Mouse (Mus musculus) retina, postnatal 1 day (tissue): ENCODE data around the gene Cd164l2.

Experiments
- DNase-seq: peaks from one replicate; pipeline ENCODE4 v3.0.0-alpha.2; 2012

Cd164l2 gene

DNA sequence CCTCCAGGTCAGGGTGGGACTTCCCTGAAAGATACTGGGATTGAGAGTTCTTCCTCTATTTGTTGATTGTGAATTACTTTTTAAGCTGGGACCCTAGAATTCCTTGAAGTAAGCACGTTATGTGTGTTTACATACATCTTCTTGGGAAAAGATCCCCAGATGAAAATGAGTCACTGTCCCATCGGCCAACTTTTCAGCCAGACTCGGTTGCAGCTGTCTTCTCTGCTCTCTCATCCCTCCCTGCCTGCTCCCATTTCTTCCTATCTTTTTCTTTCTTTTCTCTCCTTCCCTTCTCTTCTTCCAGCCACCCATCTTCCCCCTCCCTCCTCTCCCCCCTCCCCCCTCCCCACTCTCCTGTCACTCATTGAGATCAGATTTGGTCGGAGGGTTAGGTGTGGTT lies 16.9 kb upstream of the Cd164l2 start:
- no peak for DNase-seq

DNA sequence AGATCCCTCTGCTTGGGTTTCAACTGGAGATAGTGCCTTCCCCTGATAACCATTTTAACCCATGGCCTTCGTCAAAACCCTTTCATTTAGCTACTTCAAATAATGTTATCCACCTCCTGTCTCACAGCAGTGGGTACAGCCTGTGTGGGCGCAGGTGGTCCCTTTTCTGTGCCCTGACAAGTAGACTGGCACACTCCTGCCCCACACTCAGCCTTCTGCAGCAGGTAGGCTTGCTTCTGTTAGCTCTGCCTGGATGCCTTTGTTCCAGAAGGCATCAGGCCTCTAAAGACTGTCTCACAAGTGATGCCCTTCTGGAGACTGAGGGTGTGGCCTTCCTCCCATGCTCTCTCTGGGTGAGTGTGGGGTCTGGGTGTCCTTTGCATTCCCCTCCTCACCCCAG lies 15.8 kb upstream of the Cd164l2 start:
- DNase-seq, result no peak

DNA sequence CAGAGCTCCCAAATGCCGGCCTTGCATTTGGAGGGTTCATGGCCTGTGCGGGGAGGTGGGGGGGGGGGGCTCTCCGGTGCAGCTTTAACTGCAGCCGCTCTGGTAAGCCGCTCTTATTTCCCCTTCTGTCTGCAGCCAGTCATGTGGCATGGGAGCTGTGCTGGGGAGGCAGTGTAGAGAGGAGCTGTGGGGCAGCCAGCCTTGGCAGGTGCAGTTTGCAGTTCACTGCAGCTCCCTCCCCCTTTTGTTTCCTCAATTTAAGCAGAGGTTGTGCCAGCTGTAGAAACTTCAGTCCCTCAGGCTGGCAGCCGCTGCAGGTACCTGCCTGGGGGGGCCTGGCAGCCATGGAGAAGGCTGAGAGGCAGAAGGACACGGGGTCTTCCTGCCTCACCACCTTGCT lies 15.1 kb upstream of the Cd164l2 start:
- peak; percentile 47 for DNase-seq

DNA sequence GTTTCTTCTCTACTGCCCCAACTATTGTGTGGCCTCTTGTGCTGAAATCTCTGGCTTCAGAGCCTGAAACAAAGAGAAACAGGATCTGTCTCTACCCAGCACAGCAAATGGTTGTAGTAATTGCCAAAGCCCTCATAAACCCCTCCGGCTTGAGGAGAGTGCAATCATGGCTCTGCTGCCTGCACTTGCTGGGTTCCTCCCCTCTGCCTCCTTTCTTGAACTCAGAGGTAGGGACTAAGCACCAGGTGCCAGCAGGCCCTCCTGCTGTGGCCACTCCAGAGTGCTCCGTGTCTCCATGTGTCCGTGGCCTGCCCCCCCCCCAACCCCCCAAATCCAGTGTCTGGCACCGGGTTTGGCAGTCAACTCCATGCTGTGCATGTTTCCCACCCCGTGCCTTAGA lies 14.6 kb upstream of the Cd164l2 start:
- no peak for DNase-seq

DNA sequence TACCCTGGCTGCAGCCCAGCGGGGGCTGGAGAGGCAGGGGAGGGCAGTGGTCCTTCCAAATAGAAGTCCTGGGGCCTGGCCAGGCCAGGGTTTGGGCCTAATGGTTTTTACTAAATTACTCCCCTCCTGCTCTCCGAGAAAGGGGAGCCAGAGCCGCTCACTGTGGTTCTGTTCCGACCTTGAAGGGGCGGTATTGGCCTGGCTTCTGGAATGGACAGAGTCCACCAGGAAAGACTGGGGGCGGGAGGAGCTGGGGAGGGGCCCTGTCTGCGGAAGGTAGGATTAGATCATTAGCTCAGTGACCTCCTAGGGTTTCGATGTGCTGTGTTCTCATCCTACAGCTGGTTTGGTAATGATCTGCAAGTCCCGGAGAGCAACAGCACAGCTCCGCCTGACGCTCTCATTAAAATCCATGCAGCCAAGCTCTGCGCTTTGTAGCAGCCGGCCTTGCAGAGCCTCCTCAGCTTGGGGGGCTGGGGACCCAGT lies 14.1 kb upstream of the Cd164l2 start:
- peak; percentile 76 for DNase-seq

DNA sequence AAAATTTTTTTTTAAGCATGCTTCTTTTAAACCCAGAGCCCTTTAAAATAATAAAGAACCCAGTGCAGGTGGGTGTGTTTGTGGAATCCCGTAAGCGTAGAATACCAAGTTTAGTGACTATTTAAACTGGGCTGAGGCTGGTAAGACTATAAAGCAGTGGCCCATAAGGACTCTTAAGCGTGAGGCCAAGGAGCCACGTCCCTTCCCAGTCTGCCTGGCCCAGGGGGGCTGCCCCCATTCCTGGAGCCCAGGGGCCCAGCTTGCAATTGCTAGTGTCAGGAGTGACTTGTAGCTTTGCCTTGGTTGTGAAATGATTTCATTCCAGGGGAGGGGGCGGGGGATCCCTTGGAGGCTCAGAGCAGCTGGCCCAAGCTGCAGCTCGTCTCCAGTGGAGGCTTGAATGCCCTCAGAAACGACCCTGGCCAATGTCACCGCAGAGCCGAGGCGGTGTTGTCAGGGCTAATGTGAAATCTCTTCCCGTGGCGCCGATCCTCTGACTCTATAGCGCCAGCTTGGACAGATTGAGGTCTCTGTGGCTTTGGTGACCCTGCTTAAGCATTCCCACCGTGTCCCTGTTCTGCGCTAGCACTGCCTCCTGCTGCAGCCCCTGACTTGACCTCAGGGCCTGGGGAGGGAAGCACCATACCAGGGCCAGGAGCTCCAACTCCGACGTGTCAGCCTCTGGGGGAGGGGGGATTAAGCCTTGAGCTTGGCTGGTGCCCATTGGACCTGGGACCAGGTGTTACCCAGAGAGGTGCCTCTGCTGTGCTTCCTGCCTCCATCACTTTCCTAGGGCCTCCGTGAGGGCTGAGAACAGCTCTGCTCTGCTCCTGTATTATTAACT lies 13.4 kb upstream of the Cd164l2 start:
- peak; percentile 77 for DNase-seq

DNA sequence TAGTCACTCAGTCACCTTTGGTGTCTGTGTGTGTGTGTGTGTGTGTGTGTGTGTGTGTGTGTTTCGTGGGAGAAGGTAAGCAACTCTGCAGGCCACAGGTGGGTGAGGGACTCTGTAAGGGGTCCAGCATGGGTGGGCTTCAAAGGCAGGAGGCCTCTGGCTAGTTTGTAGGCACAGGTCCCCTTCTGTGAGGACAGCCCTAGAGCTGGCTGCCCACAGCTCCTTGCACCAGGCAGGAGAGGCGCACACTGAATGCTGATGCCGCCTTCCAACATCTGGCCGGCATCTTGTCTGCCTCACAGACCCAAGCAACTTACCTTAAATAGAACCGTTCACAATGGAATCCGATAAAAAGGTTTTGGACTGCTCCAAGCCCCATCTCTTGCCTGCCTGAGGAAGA lies 12.2 kb upstream of the Cd164l2 start:
- DNase-seq, result no peak

DNA sequence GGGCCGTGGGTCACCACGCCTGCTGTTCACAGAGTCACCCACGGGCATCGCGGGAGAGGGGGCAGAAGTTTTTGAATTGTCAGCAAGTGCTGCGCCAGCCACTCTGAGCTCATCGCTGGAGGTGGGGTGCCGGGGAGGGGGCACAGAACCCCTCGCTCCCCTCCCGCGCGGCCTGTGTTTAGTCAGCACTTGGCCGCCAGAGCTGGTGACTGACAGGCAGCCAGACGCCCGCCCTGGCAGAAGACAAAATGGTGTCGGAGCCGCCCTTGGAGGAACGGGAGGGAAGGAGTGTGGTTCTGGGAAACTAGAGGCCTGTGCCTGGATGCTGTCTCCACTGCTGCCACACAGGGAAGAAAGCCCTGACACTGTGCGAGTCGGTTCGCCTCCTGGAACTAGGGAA lies 11.6 kb upstream of the Cd164l2 start:
- peak; percentile 45 for DNase-seq

DNA sequence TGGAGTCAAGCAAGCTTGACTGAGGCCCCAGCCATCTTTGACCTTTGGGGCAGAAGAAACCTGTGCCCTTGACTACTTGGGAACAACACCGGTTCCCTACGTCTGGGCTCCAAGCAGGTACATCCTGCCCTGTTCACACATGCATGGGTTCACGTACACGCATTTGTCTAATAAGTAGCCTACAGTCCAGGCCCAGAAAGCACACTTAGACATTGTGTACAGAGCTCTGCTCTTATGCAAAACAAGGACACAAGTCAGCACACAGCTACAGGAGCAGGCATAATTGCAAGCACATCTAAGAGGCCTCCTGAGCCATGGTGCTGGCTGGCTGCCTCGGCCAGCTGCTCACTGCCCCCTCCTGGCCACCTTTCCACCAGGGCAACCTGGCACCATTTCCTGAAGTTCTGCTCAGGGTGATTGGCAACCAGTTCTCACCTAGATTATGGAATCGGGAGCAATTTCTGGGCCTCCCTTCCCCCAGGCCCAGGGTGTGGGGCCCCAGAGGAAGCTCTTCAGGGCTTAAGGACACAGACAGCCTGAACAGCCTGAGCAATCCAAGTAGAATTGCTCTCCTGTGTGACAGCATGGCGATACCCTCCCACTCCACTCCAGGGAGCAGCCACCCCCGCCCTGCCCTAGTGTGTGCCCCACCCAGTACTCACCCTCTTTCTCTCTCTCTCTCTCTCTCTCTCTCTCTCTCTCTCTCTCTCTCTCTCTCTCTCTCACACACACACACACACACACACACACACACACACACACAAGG lies 10.7 kb upstream of the Cd164l2 start:
- peak; percentile 59 for DNase-seq

DNA sequence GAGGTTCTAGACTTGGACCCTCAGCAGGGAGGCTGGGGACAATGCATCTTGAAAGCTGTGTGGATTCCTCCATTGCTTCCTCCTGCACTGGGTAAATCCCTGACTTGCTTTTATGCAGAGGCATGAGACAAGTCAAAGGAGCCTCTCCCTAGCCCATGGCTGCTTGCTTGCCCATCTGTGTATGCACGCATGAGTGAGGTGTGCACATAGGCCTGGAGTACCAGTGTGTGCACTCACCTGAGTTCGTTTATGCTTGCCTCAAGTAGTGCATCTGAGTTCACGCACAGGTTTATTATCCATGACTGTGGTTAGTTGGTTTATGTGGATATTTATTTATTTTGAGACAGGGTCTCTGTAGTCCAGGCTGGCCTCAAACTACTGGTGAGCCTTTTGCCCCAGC lies 9.7 kb upstream of the Cd164l2 start:
- DNase-seq, result no peak

DNA sequence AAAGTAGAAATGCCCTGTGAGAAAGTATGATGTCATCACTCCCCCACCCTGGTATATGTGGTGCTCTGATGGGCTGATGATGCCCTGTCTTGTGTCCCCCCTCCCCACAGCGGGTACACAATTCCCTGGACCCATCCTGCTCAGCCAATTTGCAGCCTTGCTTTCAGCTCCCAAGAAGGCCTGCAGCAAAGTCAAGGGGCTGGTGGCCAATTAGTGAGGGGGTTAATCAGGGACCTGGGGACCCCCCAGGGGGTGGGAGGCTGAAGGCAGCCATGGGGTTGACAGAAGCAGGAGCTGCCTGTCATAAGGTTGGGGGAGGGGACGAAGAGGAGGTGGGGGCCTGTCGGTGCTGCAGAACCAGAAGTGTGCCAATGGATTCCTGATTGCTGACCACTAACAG lies 8.3 kb upstream of the Cd164l2 start:
- peak; percentile 48 for DNase-seq

DNA sequence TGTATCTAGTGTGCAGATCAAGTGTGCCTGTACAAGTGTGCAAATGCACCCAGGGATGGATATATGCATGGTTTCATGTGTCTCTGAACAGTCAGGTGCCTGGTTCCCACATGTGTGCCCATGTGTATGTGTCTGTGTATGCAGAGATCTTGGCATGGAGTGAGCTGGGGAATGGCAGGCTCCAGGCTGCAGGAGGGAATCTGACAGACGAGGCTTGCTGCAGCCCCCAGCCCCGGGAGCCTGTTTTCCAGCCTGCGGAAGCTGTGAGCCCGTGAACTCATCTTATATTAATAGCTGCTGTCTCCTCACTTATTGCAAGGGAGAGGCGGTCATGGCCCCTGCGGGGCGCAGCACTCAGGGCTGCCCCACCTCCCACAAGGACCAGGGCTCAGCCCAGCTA lies 7.6 kb upstream of the Cd164l2 start:
- peak; percentile 33 for DNase-seq

DNA sequence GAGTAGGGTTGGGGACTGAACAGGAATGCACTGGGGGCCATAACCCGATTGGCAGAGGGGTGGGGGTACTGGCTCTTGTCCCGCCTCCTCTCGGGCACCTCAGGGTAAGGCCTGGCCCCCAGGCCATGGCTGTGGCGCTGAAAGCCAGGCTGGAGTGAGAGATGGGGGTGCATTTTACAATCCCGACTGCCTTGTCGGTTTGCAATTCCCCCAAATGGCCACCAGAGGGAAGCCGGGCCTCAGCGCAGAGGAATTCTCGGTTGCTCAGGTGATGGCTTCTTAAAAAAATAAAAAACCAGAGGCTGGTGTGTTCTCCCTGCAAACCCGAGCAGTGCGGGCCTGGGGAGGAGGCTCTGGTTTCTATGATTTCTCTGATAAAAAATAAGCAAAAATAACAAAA lies 2.6 kb upstream of the Cd164l2 start:
- DNase-seq, result peak; percentile 78

DNA sequence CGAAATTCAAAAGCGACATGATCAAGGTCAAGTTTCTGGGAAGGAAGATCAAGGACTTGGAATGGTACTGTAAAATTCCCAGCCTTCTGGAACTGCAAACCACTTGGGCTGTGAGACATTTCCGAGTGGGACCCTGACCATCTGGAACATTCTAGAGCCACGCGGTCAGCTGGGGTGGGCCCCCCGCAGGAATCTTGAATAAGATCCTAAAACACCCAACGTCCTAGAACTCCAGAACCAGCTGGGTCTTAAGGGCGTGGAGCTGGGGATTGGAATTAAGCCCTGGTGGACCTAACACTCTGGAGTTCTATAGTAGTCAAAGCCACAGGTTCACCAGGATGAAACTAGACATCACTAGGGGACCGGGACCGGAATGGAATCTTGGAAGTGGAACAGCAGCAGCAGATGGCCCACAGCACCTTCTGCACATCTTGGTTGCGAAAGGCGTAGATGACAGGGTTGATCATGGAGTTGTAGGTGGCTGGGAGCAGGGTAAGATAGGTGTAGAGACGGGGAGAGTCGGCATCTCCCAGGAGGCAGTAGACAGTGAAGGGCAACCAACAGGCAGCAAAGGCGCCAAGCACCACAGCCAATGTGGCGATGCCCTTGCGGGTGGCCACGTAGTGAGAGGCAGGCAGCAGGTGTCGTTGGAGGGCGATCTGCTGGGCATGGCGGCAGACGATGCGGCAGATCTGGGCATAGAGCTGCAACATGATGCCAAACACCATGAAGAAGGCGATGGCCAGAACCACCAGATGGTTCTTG lies 1.7 kb upstream of the Cd164l2 start:
- DNase-seq, result no peak

DNA sequence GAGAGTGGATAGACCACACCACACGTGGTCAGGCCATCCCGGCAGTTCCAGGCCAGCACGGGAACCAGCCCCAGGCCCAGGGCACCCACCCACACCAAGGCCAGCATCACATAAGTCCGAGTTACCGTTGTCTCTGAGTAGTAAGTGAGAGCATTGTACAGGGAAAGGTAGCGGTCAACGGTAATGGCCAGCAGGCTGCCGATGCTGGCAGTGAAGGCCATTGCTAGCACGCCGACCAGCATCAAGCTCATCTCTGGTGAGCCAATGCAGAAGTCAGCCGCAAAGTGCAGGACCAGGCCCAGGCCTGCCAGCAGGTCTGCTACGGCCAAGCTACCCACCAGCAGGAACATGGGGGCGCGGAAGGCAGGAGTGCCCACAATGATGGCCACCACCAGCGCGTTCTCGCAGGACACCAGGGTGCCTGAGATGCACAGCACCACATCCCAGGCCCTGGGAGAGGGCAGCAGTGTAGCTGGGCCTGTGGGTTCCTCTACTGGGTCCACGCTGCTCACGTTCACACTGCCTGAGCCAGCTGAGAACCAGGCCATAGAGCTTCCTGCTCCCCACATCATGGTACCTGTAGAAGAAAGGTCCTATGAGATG lies 1.0 kb upstream of the Cd164l2 start:
- no peak for DNase-seq

DNA sequence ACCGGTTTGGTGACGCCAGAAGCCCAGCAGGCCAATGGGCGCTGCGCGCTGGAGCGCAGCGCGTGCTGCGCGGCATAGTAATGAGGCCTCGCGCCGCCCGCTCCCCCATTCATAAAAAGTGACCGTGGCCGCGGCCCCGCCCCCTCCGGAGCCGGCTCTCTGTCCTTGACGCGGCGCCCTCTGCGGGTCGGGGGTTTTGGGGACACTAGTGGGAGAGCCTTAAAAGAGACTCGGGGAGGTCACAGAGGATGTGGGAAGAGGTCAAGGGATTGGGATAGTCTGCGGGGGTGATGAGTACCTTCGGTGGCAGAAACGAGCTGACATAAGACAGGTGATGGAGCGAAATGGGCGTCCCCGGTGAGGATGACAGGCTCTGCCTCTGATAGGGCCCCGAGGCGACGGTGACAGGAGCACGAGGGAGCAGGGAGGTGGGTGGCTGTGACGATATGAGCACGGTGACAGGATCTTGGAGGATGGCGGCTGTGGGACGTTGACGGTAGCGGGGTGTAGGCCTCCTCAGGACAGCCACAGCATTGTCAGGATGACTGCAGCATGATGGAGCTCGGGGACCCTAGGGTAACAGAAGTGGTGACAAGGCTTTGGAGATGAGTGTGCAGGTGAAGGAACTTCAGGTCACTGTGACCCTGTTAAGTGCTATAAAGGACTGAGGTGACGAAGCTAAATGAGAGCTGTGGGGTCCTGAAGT lies 784 bp downstream of the Cd164l2 start:
- peak; percentile 90 for DNase-seq

DNA sequence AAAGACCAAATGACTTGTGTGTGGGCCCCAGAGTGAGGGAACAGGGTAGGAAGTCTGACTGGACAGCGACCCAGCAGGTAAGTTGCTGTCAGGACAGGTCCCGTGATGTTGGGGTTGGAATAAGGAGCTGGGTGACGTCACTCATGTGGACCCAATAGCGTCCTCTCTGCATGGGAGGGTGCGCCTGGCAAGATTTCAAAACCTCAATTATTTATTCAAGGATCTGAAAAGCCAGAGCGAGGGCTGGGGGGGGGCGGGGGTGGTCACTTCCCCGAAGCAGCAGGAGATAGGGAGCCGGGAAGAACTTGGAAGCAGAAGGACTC lies 1.3 kb downstream of the Cd164l2 start:
- DNase-seq, result peak; percentile 64

DNA sequence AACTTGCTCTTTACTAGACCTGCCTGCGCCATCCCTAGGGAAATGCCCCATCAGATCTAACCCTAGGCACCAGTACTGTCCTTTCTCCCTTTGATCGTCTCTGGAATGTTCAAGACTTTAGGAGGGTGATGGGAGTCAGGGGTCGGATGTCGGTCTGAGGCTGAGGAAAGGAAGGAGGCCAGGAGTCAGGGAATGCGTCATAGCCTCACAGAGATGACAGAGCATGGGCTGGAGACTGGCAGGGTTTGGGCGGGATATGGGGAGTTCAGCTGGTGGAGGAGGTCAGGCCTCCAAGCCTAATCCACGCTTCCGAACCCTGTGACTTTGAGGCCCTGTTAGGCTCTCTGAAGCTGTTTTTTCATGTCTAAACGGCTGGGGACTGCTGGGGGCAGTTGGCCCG lies 1.7 kb downstream of the Cd164l2 start:
- no peak for DNase-seq

DNA sequence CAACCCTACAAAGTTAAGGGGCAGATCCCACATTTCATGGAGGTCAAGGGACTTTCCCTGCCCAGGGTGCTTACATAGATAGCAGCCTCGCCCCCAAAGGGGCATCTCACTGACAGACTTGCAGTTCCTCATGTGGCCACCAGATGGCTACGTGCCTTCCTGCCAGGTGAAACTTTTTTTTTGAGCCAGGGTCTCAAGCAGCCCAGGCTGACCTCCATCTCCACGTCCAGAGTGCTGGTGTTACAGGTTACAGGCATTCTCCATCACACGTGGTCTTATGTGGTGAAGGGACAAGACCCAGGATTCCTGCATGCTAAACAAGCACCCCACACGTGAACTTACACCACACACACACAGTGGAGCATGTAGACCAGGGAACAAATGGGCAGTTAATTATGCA lies 5.7 kb downstream of the Cd164l2 start:
- DNase-seq, result peak; percentile 85

DNA sequence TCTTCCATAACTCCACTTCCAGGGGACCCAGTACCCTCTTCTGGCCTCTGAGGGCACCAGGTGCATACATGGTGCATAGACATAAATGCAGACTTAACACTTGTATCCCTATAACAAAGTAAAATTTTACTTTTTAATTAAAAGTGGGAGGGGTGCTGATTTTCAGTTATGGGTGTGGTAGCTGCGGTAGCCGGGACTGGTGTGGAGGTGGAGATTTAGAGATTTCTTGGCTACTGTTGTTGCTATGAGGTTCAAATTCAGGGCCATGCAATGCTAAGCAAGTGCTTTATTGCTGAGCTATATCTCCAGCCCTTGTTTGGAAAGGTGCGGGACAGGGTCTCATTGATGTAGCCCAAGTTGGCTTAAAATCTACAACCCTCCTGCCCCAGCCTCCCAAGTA lies 6.8 kb downstream of the Cd164l2 start:
- no peak for DNase-seq

DNA sequence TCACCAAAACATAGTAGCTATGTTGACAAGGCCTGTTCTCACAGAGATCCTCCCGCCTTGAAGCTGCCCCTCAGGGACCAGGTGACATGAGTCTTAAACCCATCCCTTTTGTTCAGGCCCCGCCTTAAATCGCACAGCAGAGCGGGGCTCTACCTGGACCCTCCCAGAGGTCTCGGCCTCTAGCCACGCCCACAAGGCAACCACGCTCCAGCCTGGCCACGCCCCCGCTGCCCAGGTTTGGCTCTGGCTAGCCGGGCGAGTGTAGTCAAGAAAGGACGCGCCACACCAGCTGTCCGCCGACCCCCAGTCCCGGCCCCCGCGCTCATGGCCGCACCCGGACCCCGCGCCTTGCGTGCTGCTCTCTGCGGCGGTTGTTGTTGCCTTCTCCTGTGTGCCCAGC lies 8.7 kb downstream of the Cd164l2 start:
- DNase-seq, result peak; percentile 50

DNA sequence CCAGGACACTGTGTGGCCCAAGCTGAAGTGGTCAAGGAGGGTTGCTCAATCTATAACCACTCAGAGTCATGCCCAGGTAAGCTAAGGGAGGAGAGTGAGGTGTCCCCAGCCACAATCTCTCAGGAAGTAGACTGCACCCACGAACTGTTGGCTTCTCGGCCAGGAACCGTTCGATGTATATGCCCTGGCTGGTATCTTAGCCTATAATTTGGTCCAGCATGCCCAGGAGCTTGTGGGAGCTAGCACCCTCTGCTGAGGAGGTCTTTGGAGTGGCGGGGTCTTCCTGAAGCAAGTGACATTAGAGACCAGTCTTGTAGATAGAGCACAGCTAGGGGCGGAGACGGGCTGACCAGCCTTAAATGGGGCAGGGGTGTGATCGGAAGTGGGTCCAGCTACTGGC lies 9.8 kb downstream of the Cd164l2 start:
- no peak for DNase-seq

DNA sequence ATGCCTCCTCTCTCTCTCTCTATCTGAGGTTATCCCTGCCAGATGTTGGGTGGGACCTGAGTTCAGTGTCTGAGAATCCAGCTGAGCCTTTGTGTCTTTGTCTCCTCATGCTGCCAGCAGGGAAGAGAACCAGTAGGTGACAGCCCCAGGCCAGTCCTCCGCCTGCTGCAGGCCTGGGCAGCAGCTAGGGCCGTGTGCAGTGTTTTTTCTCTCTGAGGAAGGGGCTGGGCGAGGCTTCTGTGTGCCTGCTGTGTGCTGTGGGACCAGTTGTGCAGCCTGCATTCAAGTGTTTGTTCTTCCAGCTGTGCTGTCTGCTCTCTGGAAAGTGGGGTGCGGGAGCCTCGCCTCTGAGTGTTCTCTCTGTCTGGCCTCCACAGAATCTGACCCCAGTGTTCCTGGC lies 11.9 kb downstream of the Cd164l2 start:
- no peak for DNase-seq
